Mouse (Mus musculus): ENCODE results near the gene Wnt4.

The Wnt4 gene

DNA sequence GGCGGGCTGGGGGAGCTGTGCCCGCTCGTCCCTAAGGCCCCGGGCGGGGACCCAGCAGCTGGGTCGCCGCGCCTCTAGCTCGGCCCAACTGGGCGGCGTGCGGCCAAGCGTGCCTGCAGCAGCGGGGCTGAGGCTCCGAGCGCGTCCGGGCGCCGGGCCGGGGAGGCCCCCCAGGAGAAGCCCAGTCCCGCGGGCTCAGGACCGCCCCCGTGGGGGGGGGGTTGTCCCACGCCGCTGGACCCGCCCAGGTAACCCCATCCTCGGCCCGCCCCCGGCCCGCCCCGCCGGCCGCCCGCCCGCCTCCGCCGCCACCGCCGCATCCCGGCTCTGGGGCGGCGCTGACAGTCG, at the start of gene Wnt4:
Gene Wnt4, plus strand, starts transcription at position 324 of the 348 bp plus-strand sequence.
- peak; percentile 47 to 72 for DNase-seq

DNA sequence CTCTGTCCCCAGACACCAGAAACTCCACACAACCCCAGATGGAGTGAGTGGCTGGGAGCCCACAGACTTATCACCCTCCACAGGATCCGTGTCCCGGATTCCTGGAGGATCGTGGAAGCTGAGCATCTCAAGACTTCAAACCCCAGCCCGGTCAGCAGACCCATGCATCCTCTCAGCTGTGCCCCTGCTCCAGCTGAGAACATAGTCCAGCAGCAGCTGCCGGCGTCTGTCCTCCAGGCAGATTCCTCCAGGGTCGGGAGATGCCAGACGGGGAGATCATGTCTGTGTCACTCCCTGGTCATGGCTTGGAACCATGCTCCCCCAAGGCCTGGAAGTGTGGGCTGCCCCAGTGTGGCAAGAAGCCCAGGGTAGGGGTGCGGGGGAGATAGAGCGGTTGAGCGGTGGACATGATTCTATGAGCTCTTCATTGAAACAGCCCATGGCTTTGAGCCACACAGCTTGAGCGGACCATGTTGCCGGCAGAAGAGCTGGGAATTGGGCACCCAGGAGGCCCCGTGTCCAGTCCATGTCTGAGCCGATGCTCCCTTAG, 48.6 kb upstream of the Wnt4 start:
- DNase-seq = no peak

DNA sequence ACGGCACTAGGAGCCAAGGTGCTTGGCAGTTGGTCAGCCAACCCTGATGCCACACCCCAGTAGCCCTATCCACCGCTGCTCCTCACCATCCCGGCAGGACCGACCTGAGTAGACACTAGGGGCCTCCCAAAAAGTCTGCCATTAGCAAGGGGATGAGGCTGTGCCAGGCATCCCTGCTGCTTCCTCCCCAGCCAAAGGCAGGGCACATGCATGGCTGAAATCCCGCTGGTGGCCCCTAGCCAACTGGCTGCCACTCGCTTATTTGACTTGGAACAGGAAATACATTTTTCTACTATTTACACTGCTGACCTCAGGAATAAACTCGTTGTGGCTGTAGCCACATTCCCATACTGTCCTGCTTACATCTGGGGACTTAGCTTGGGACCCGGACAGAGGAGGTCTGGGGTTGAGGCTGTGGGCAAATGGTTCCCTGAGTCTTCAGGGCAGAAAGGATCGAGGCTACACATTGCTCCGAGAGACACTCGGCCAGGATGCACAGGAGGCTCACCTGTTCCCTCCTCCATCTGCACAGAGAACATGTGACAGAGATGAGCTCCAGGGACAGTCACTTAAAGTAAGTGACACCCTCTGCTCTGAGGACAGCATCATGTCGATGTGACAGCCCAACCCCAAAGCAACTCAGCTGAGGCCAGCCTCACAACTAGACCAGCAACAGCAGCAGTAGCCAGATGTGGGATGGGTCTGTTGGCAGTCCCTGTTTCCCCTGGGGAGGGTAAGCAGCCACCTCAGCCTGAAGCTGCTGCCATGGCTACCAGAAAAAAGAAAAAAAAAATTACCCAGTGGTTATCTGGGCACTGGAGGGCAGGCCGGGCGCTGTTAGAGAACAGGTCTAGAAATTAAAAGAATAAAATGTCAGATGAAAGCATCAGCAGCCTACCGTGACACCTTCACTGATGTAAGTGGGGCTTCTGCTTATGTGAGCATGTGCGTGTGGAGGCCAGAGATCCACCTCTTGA, 45.5 kb upstream of the Wnt4 start:
- peak; percentile 61 to 69 for DNase-seq

DNA sequence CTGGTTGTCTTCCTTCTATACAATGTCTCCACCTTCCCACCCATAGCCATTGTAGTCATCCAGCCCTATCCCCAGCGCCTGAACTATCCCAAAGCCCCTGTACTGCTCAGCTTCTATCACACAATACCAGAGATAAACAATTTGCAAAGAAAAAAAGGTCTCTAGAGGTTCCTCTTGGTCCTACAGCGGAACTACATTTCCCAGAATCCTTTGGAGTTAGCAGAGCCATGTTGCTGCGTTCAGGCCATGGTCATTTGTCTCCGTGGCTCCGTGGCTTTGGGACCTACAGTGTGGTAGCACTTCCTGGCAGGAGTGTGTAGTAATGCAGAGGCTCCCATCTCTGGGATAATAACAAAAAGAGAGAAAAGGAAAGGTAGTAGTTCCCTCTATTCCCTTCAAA, 43.7 kb upstream of the Wnt4 start:
- DNase-seq = no peak

DNA sequence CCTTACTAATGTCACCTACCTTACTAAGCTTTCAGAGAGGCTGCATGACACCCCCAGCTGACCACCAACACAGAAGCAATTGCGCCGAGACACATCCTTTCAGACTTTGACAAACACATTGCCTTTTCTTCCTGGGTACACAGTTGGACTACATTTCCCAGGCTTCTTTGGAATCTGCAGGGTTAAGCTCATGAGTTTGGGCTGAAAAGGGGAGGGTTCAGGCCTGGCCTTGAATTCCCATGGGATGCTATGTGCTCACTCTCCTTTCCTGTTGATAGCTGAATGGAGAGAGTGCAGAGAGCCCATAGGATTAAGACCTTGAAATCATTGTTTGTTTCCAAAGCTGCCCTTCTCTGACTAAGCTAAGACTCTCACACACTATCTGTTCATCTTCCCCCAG, 42.8 kb upstream of the Wnt4 start:
- DNase-seq = peak; percentile 9 to 46

DNA sequence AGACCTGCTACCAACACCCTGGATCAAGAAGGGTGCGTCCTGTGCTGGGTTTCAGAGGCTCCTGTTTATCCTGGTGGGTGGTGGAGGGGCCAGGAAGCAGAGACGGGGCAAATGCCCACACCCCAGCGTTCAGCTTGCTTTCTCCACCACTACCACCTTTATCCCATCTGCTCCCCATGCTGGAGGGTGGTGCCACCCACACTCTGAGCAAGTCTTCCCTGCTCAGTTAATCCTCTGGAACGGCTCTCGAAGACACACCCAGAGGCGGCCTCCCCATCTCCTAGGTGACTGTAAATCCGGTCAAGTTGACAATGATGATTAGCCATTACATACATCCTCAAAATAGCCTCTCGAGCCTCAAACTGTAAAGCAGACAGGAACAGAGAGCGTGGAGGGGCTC, 41.9 kb upstream of the Wnt4 start:
- DNase-seq = no peak

DNA sequence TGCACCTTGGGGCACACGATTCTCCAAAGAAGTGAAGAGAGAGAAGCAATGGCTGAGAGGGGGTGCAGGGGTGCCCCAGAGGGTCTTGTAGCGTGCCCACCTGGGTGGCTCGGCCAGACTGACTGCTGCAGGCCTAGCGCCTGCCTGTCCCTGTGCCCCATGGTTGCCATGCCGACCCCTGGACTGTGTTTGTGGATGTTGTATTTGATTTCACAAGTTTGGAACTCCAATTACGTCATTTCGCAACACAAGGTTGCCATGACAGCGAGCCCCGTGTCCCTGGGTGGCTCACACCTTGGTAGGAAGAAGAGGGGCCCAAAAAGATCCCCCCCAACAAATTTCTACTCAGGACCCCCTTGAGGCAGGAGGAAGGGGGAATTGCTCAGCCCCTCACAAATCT, 32.4 kb upstream of the Wnt4 start:
- no peak for DNase-seq

DNA sequence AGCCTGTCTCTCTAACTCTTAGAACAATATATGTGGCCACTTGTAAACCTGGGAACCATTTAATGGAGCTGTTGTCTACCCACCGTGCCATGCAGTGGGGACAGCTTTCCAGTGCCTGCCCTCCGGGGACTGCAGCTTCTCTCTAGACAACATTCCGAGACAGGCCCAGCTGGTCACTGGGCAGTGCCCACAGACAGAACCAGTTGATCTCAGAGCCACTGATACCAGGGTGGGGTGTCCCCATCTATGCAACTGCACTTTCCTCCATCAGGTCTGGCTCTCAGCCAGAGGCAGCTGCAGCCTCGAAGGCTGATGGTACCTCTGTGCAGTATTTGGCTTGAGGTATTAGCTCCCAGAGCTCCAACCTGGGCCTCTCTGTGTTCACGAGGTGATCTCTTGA, 27.0 kb upstream of the Wnt4 start:
- DNase-seq = no peak

DNA sequence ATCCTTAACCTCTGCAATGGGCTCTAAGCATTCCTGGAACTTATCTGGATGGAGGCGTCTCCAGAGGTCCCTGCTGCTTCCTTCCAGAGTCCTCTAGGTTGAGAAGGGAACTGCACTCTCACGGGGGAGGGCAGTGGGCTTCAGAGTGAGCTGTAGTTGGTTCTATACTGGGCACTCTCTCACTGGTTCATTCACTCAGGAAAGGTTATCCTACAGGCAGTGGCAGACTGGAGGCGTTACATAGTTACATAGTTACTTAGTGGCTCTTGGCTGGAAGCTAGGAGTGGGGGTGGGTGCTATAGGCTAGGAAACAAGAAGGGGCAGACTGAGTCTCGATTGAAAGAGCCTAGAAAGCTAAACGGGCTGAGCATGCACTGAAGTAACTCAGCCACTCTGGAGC, 26.4 kb upstream of the Wnt4 start:
- no peak for DNase-seq

DNA sequence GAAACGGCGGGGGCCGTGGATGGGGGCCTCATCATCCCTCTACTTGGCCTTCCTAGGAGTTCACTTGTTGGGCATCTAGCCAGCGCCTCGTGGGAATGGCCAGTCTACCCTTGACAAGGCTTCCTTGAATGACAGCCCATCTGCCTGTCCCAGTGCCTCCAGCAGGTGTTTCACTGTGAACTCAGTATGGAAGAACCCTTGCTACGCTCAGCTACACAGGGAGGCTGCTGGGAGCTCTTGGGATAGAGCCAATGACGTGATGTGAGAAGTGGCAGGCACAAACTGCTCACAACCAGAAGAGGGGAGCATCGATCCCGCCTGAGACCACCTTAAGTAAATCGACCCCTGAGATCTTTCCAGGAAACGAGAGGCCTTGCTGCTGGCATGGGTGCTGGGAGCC, 23.7 kb upstream of the Wnt4 start:
- no peak for DNase-seq

DNA sequence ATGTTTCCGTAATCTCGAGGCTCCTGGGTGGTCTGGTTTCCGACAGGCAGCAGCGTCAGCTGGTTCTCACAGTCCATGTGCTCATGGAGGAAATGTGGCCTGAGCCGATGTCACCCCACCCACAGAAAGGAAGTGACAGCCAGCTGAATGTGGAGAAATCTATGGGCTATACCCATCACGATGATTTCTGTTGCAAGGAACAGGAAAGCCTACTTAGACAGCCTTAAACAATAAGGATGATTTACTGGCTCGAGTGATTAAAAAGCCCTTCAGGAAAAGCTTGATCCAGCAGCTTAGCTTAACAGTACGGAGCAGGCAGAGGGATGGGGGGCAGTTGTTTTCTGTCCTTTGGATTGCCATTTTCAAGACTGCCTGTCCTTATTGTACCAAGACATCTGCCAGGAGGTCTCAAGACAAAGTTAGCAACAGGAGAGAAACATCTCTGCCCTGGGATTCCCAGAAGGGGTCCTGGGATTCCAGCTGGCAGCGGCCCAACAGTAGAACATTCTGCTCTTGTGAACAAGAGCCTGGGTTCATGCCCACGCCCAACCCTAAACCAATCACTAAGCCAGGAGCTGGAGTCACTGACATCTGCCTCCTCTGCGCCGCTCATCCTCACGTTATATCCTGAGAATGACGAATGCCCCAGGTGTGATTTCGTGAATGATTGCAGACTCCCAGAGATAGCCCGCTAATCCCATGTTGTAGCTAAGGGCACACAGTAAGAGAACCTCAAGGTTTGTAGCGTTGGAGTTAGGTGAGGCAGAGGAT, 22.9 kb upstream of the Wnt4 start:
- no peak for DNase-seq

DNA sequence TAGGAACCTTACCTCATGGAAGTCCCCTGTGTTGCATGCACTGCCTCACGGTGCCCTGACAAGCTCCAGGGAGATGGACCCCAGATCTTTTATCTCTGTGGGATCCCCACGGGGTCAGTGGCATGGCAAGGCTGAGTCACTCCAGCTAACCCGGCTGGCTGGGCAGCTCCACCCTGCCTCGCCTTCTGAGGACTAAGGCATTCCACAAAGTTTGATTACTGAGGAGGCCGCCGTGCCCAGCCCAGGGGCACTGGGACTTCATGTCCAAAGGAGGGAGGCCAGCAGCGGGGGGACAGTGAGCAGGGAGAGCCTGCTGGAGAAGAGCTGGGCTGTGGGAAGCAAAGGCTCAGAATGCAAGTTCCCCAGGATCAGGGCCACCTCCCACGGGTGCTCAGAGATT, 21.7 kb upstream of the Wnt4 start:
- DNase-seq = no peak

DNA sequence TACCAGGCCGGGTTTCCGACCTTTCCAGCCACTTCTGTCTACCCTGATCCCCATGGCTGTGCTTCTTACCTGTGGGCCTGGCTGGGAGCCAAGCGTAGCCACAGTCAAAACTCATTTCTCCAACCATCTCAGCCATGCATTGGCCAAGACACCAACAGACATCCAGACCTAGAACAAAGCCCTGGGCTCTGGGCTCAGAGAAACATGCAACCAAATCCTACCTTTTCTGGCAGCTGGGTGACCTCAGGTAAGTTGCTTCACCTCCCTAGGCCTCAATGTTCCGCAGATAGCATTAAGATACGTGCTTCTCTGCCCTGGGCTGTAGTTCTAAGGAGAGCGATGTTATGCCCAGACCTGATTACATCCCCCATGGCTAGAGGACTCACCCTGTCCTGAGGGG, 15.5 kb upstream of the Wnt4 start:
- no peak for DNase-seq

DNA sequence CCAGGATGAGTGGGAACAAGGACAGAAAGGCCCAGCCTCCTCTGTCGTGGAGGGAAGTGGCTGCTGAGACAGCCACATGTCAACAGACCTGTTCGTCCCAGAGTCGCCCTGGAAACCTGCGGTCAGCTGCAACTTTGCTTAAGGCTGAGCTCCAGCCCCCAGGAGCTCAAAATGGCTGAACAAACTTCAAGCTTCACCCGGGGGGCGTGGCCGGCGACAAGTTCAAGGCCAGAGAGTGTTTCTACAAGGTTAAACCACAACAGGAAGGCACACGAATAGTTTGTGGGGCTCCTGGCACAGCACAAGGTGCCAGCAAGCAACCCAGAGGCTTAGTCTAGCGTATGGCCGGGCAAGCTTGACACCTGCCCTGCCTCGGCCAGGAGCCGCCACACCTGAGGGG, 13.2 kb upstream of the Wnt4 start:
- DNase-seq = no peak

DNA sequence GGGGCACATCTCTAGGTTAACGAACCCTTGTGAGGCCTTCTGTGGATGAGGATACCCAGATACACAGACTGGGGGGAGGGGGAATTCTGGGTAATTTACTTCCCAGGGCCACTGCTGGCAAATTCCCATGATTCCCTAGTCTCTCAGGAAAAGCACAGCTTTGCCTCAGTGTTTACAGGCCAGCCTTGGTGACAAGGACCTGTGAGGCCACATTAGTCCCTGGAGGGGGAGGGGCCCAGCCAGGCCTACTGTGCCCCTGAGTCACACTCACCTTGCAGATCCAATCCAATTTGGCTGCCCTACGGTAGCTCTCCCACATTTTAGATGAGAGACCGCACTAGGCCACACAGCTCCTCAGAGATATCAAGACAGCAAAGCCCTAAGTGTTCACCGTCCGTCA, 12.2 kb upstream of the Wnt4 start:
- DNase-seq = no peak

DNA sequence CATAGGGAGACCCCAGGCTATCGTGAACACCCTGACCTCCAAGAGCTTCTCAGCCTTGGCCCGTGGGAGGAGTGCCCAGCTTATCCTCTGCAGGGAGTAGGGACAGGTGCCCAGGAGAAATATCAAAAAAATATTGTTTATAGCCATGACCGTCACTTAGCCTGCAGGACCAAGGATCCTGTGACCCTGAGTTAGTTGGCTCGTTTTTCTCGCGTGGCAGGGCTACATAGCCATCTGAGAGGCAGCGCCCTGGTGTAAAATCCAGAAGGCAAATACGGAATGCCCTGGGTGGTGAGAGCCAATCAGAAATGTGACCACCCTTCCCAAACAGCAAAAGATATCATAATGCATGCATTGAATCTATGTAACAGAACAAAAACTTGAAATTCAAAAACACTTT, 8.7 kb upstream of the Wnt4 start:
- no peak for DNase-seq

DNA sequence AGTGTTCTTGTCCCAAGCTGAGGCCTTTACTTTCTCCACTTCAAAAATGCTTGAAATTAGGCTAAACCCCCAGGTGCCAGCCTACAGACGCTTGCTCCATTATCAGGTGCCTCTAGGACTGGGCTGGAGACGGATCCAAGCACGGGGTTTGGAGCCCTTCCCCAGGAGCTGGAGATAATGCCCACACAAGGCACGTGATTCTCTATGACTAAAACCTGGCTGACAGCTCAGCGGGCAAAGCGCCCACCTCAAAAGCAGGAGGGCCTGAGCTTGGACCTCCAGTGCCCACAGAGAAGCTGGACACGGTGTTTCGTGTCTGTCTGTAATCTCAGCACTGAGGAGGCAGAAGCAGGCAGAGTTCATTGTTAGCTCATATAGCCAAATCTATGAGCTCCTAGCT, 5.4 kb upstream of the Wnt4 start:
- no peak for DNase-seq

DNA sequence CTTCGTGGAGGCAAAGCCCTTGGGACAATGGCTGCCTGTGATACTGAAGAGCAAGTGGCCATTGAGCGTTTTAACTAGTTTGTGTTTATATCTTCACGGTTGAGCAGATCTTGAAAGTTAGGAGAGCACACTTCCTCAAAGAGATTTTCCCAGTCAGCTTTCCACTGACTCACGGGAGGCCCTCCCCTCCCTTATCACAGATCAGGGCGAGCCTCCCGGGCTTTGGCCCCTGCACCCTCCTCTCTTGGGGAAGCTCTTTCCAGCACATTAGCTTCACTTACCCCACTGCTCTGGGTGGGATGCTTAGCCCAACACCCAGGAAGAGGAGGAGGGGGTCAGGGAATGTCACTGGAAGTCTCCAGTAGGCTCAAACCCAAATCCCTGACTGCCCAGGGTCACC, 3.0 kb upstream of the Wnt4 start:
- no peak for DNase-seq

DNA sequence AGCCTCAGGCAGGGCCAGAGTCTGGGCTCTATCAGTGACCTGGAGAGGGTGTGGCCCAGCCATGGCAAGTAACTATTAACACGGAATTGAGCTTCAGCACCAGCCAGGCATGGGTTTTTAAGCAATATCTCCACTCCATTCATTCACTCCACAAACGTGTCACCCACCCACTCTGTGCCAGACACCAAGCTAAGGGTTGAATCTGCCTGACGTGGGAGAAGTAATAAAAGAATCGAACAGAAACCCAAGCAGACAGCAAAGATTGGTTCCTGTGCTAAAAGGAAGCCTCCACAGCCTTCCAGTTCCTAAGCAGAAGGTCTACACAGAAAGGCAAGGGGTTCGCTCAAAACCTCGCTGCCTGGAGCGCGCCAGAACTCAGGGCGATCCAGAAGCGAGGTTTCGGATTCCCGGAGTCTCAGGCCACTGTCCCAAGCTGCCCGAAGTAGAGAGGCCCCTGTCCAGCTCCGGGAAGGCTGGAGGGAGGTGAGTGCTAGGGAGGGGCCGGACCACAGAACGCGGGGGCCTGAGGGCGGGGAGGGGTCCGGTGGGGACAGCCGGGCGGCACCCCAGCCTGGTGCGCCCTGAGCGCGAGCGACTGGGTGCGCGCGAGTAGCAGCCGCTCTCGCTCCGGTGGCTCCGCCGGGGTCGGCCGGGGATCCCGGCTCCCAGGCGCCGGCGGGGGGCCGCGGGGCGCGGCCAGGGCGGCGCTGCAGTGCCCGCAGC, 685 bp upstream of the Wnt4 start:
- DNase-seq = no peak

DNA sequence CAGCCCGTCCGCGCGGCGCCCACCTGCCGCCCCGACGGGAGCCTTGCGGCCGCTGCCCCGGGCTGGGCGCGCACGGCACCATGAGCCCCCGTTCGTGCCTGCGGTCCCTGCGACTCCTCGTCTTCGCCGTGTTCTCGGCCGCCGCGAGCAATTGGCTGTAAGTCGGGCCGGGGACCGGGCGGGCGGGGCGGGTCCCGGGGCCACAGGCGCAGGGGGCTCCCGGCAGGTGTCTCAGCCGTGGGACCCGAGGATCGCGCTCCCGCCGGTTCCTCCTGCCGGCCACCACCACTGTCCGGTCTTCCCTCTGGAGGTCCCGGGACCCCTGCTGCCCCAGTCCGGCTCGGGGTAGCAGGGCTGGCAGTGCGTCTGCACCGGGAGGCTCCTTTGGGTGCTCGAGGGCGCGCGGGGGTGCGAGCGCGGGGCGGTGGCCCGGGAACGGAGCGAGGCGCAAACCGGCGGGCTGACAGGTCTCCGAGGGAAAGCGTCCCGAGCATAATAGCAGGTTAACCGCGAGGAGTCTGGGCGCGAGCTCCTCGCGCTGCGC, 383 bp downstream of the Wnt4 start:
- no peak for DNase-seq

DNA sequence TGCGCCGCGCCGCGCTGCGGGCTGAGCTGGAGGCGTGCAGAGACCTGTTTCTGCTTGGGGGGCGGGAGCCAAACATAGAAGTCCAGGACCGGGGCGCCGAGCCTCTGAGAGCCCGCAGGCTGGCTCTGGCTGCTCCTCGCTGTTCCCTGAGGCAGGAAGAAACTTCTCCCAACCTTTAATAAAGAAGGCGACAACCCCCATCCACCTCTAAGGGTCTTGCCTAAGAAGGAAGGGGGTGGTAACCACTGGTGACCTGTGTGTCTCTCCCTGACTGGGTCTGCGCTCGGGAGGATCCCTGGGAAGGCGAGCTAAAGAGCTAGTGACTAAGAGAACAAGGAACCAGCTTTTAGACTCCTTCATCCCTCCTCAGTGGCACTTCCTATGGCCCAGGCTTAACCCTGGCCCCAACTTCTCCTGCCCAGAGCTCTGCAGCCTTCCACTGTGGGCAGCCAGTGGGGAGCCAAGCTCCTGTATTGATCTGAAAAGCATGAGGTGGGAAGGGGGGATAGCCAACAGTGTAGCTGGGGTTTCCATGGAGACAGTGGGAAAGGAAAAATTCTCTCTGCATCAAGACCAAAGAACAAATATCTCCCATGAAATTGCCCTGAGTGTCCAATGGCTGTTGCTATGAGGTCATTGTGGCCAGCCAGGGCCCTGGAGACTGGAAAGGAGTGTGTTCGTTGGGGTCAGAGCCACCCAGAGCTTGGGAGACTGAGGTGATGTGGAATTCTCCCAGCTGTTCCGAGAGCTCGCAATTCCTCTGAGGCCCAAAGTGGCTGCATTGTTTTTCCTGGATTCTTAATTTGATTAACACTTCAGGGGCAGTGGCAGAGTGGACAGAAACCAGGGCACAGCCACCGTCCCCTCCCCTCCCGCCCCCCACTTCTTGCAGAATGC, 1.1 kb downstream of the Wnt4 start:
- no peak for DNase-seq

DNA sequence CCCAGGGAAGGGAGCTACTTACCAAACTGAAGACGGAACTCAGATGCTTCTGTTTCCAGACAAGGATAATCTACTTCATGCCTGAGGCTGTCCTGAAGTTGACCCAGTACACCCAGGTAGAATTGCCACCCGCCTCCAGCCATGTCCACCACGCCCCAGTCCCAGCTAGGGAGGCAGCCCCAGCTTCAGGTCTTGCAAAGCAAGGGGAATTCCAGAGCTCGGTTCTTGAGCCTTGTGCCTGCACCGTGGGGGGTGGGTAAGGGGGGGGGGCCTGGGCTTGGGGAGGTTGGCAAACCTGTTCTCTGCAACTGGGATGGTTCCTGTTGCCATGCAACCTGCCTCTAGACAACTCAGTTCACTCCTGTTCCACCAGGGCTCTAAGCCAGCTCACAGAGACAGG, 2.1 kb downstream of the Wnt4 start:
- DNase-seq = no peak

Measured in kidney, postnatal 25 days (tissue).